Mouse (Mus musculus) B cell, adult (primary cell): ENCODE measurements around the gene Gm815. TPM values are rescaled to one million over a fixed set of nuclear protein-coding genes. Genes with fewer than 3 reads are reported as not detected.

ENCODE experiments used
- total RNA-seq: library from RNA; stranded (reverse); gene quantifications from 4 replicates; pipeline ENCODE4 v1.2.4, GENCODE M21; 2023; ENCODE audit not compliant: inconsistent age

Gm815 gene
- not detected in 4 replicates for total RNA-seq

DNA sequence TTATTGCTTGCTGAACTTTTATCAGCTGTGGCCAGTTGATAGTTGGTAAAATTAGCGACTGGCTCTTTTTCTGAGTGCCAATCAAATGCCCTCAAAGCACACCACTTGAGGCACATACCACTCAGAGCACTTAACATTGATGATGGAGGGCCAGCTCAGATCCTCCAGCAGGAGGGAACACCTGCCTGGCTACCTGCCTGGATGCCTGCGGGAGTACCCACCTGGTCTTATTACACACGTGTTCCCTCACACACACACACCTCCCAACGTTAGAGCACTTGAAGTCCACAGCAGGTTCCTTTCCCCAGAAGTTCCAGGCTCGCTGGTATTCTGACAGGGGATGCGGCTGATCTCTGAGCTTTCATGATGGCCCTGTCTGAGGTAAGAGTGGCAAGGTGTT lies at the start of gene Gm815:
TSS of gene Gm815 (plus strand) at position 266 of the 400 bp plus-strand sequence.

